Mouse (Mus musculus) embryonic facial prominence, embryonic 12.5 days (tissue): Measurements from ENCODE around the gene Hoxd4. TPM values are rescaled to one million over a fixed set of nuclear protein-coding genes. Genes with fewer than 3 reads are reported as not detected.
A peak's percentile ranks its signal among the peaks of the same experiment; 100 is the strongest.

ENCODE experiments used
- ATAC-seq: fragments of 200-750 bp; cut with Nextera tagmentation; 2 replicates; pipeline ENCODE4 v1.8.0; 2017; ENCODE audit not compliant: insufficient number of reproducible peaks, insufficient read depth, low FRiP score, low TSS enrichment
- H3K27ac ChIP-seq: fragments of 300-500 bp; sonication (generic); 2 replicates; pipeline ENCODE4 v1.5.1; 2016; ENCODE audit warnings: mild to moderate bottlenecking
- H3K27me3 ChIP-seq: fragments of 300-500 bp; sonication (generic); 2 replicates; pipeline ENCODE4 v1.6.1; 2016; ENCODE audit warnings: mild to moderate bottlenecking, moderate library complexity
- H3K36me3 ChIP-seq: fragments of 300-500 bp; sonication (generic); 2 replicates; pipeline ENCODE4 v1.6.1; 2016; ENCODE audit warnings: mild to moderate bottlenecking
- H3K4me1 ChIP-seq: fragments of 300-500 bp; sonication (generic); 2 replicates; pipeline ENCODE4 v1.6.1; 2016
- H3K4me2 ChIP-seq: fragments of 300-500 bp; sonication (generic); replicated peaks from 2 replicates; pipeline ENCODE4 v1.6.1; 2016; ENCODE audit warnings: mild to moderate bottlenecking, moderate library complexity
- H3K4me3 ChIP-seq: fragments of 300-500 bp; sonication (generic); 2 replicates; pipeline ENCODE4 v1.5.1; 2016; ENCODE audit warnings: mild to moderate bottlenecking
- H3K9ac ChIP-seq: fragments of 300-500 bp; sonication (generic); 2 replicates; pipeline ENCODE4 v1.6.1; 2016; ENCODE audit warnings: mild to moderate bottlenecking, moderate library complexity
- H3K9me3 ChIP-seq: fragments of 300-500 bp; sonication (generic); 2 replicates; pipeline ENCODE4 v1.6.1; 2016; ENCODE audit warnings: mild to moderate bottlenecking, moderate library complexity
- WGBS: fragments of 180-500 bp; shearing (Covaris S2); methylation state at CpG from one replicate; pipeline ENCODE4 v1.1.7; 2016; 5-methylcytosine and 5-hydroxymethylcytosine counted together
- microRNA counts: library from miRNA; unstranded; fragments of <30 nt; microRNA quantifications from one replicate; lab custom pipeline; 2017
- microRNA-seq: library from miRNA; unstranded; fragments of <30 nt; microRNA quantifications from one replicate; pipeline ENCODE4, GENCODE M21; 2017
- polyA plus RNA-seq: library from polyadenylated mRNA; unstranded; fragments of >200 nt; fragmentation: Nextera tagmentation; extraction: Ambion mirVana; gene quantifications from 2 replicates; pipeline ENCODE4 v1.2.1, GENCODE M21; 2016

Gene Hoxd4
- polyA plus RNA-seq, 1 experiment from 2014 or later, result 0.14 TPM

DNA sequence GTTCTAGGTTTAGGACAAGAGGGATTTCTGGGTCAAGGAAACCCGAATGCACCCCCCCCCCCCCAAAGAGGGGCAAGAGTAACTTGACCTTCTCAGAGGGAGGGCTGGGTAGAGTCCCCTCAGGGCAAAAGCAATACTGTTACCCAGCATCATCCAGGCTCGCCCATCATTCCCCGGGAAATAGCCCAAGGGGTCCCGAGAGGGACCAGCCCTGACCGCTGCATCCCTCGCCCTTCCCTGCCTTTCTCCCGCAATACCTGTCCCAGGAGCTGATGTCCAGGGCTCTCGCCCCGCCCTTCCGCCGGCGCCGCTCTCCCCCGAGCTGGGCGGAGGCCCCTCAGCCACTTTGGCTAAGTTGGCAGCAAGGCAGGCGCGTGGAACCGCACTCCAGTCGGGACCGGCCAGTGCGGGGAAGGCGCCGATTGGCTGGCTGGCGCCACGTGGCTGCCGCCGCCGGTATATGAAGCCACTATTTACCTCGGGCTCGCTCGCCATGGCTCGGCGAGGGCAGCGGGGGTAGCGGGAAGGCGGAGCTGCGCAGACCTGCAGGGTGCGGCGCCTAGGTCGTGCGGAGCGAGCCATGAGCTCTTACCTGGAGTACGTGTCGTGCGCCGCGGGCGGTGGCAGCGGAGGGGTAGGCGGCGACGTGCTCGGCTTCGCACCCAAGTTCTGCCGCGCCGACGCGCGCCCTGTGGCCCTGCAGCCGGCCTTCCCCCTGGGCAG, 51.0 kb downstream of the Hoxd4 start, which contains the start of gene Hoxd1:
Gene Hoxd1, plus strand, starts transcription at position 459 of the 723 bp plus-strand sequence.
- Histone ChIP-seq H3K4me2 (peak within 1 kb of the TSS; percentile 91), H3K9ac (peak within 1 kb of the TSS; percentile 28), H3K4me3 (peak within 1 kb of the TSS; percentile 47), H3K27me3 (peaks cover 87% of the 10 kb centered on the region), H3K9me3 (no peaks in the 10 kb centered on the region), H3K4me1 (peaks cover 15% of the 10 kb centered on the region), H3K27ac (no peak within 1 kb of the TSS), H3K36me3 (no peaks in the 10 kb centered on the region)
- ATAC-seq, result peak; percentile 75
- under 1% methylated on average over 61 of the region's 61 CpGs for WGBS

DNA sequence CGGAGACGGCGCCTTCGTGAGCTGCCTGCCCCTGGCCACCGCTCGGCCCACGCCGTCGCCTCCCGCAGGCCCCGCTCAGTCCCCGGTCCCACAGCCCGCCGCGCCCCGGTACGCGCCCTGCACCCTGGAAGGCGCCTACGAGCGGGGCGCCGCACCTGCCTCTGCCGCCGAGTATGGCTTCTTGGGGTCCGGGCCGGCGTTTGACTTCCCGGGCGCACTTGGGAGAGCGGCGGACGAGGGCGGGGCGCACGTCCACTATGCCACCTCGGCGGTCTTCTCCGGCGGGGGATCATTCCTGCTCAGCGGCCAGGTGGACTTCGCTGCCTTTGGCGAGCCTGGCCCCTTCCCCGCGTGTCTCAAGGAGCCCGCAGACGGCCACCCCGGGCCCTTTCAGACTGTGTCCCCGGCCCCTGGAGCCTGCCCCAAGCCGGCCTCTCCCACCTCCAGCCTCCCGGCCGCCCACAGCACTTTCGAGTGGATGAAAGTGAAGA, 51.6 kb downstream of the Hoxd4 start:
- Histone ChIP-seq H3K27ac (no peak overlapping the region), H3K9ac (peak overlapping the region; percentile 28), H3K4me3 (peak overlapping the region; percentile 47), H3K4me1 (peaks cover 15% of the 10 kb centered on the region), H3K4me2 (peak overlapping the region; percentile 91), H3K36me3 (no peaks in the 10 kb centered on the region), H3K27me3 (peaks cover 81% of the 10 kb centered on the region), H3K9me3 (no peaks in the 10 kb centered on the region)
- ATAC-seq, result peak; percentile 22; the same call in 1 of the 2 replicates
- 2% methylated on average over 51 of the region's 53 CpGs for WGBS

DNA sequence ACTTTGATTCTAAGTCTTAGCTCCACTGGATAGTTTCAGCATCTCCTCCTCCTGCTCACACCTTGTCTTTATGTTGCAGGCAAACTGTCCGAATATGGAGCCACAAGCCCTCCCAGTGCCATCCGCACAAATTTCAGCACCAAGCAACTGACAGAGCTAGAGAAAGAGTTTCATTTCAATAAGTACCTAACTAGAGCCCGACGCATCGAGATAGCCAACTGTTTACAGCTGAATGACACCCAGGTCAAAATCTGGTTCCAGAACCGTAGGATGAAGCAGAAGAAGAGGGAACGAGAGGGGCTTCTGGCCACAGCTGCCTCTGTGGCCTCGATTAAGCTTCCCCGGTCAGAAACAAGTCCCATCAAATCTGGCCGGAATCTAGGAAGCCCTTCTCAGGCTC, 52.2 kb downstream of the Hoxd4 start:
- Histone ChIP-seq H3K4me1 (peaks cover 15% of the 10 kb centered on the region), H3K36me3 (no peaks in the 10 kb centered on the region), H3K4me3 (peak overlapping the region; percentile 47; the same call in 1 of the 2 replicates), H3K27me3 (peaks cover 76% of the 10 kb centered on the region), H3K9ac (no peak overlapping the region), H3K4me2 (0 out of 2 replicates have a peak overlapping the region, but pooled peaks have one; percentile 91), H3K27ac (no peak overlapping the region), H3K9me3 (no peaks in the 10 kb centered on the region)
- ATAC-seq, result no peak
- WGBS, result 43% methylated on average over 10 of the region's 10 CpGs

DNA sequence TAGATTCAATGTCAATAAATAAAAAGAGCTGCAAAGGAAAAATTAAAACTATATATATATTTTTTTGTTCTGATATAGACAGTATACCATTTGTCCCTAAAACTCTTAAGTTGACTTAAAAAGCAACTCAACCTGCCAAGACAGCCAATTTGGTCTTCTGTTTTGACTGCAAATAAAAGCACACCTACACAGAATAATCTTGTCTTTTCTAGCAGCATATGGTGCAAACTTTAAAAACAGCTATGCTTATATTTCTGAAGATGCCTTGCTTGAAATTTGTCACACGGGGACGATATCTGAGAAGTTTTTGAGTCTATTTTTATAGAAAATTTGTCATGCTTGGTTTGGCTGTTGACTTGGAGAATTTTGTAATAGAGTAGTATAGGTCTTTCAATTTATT, 62.6 kb downstream of the Hoxd4 start:
- no peaks in the 10 kb centered on the region for H3K9me3 ChIP-seq
- H3K4me2 ChIP-seq, result no peak overlapping the region
- H3K36me3 ChIP-seq, result no peaks in the 10 kb centered on the region
- 90% methylated on average over 2 of the region's 2 CpGs for WGBS
- peaks cover 7% of the 10 kb centered on the region; the same call in 1 of the 2 replicates for H3K27me3 ChIP-seq
- no peak overlapping the region for H3K9ac ChIP-seq
- no peak overlapping the region for H3K27ac ChIP-seq
- no peak for ATAC-seq
- H3K4me1 ChIP-seq, result no peaks in the 10 kb centered on the region
- no peak overlapping the region for H3K4me3 ChIP-seq

DNA sequence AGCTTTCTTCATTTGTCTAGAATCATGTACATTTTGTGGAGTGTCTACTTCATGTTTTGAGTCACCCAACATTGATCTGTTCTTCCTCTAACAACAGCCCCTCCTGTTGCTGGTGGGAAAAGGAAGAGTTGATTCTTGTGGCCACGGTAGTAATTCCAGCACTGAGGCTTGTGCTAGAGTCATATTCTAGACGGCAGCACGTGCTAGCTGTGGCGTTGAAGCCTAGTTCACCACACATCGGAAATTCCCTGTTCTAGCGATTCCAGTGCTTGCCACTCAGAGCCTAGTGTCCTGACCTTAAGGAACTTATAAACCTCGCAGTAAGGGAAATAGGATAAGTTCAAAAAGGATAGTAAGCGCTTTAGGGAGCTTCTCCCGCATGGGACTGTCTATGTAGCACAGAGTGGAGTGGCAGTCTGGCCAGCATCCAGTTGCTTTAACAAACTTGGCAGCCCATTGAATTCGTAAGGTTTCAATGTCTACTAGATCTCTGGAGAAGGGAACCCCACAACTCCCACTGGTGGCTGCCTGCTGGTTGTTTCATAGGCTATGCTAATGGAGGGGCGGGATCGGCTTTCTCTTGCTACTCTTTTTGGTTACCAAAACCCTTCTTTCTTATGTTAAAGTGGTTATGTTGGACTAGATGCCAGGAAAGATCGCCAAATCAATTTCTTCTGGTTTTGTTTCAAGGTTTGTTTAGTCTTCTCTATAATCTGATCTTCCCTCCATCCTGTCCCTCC, 66.0 kb downstream of the Hoxd4 start:
- Histone ChIP-seq H3K27ac (no peak overlapping the region), H3K27me3 (0 out of 2 replicates have a peak, but pooled peaks cover 4% of the 10 kb centered on the region), H3K9ac (no peak overlapping the region), H3K4me2 (no peak overlapping the region), H3K4me1 (peaks cover 4% of the 10 kb centered on the region; the same call in 1 of the 2 replicates), H3K4me3 (no peak overlapping the region), H3K9me3 (no peaks in the 10 kb centered on the region), H3K36me3 (no peaks in the 10 kb centered on the region)
- WGBS, result 69% methylated on average over 13 of the region's 13 CpGs
- no peak for ATAC-seq

MicroRNA genes within 50 kb of the gene (microRNA counts, 519-probe panel; counts per million panel counts)
- 460 counts per million, percentile 65 among the panel's probes with 10 or more counts for microRNA mmu-miR-10b (lab: Ali Mortazavi, UCI)

Small RNAs within 50 kb of the gene (microRNA-seq; reads per million reads assigned to microRNA genes)
- gene Gm44463 (not detected), gene Mir10b (1,207 reads per million, percentile 79 among the genes with 10 or more reads in this experiment)

Other genes starting within 250 kb of the Hoxd4 start
- 40.0 and 40.1 TPM in 2 replicates for gene Lnpk, start 132.5 kb upstream of the Hoxd4 start, polyA plus RNA-seq
- 0.06 TPM in 1 of 2 replicates, not detected in the other for gene Evx2, start 52.4 kb upstream of the Hoxd4 start, polyA plus RNA-seq
- gene Hoxd13, start 43.6 kb upstream of the Hoxd4 start, polyA plus RNA-seq, result not detected in 2 replicates
- 0.11 TPM in 1 of 2 replicates, not detected in the other for gene Hoxd12, start 36.9 kb upstream of the Hoxd4 start, polyA plus RNA-seq
- gene Hoxd11, start 32.4 kb upstream of the Hoxd4 start, polyA plus RNA-seq, result not detected in 2 replicates
- gene Hoxd10, start 20.0 kb upstream of the Hoxd4 start, polyA plus RNA-seq, result not detected in 2 replicates
- gene Hoxd9, start 14.2 kb upstream of the Hoxd4 start, polyA plus RNA-seq, result 0.37 and 0.72 TPM in 2 replicates
- 1.6 and 2.6 TPM in 2 replicates for gene Hoxd8, start 7.3 kb upstream of the Hoxd4 start, polyA plus RNA-seq
- 1.5 and 2.4 TPM in 2 replicates for gene Hoxd3, start within 50 bp of the Hoxd4 start, polyA plus RNA-seq
- gene Gm28230, start 14.8 kb downstream of the Hoxd4 start, polyA plus RNA-seq, result 0.13 TPM in 1 of 2 replicates, not detected in the other
- gene Hoxd1, start 51.1 kb downstream of the Hoxd4 start, polyA plus RNA-seq, result 11.8 and 11.9 TPM in 2 replicates
- gene Mtx2, start 113.9 kb downstream of the Hoxd4 start, polyA plus RNA-seq, result 129 and 130 TPM in 2 replicates